Mouse (Mus musculus): Measurements from ENCODE around the gene Tmprss11b.

- no peak for TF ChIP-seq CTCF (IDR thresholded peaks at IDR 0.05; ENCODE audit: extremely low read depth, insufficient read depth, insufficient read length, insufficient replicate concordance)
- TF ChIP-seq POLR2A (IDR thresholded peaks at IDR 0.05; ENCODE audit: low read depth, low read length) = no peak
Measured at GRCm38 (mm10) chr5:86714967-86715366, 38.8 kb upstream of the Tmprss11b start.
